Mouse (Mus musculus) liver, adult 2 months (tissue): ENCODE measurements around the gene Ifi35.

Experiments
- CTCF ChIP-seq: fragments of 200-500 bp; IDR thresholded peaks from 2 replicates; pipeline ENCODE4 v1.5.1; 2011; ENCODE audit warnings: low read depth, low read length, control low read depth
- POLR2A ChIP-seq: fragments of 200-500 bp; IDR thresholded peaks from 2 replicates; pipeline ENCODE4 v1.6.1; 2011; ENCODE audit warnings: low read length, control low read depth; ENCODE audit not compliant: insufficient read depth; ENCODE audit errors: extremely low read depth

GRCm38 (mm10) chr11:101486126-101486525 lies 37.9 kb downstream of the Ifi35 start:
- TF ChIP-seq CTCF (no peak), POLR2A (no peak)
